Mouse (Mus musculus): Measurements from ENCODE around the gene Itk.

GRCm38 (mm10) chr11:46362061-46363022 is 27.0 kb downstream of the Itk start:
- no peak for TF ChIP-seq CTCF (IDR thresholded peaks at IDR 0.05; ENCODE audit: control insufficient read depth, insufficient read depth, insufficient replicate concordance, low read depth, low read length)
- no peak for TF ChIP-seq POLR2A (IDR thresholded peaks at IDR 0.05; ENCODE audit: control insufficient read depth, low read depth, low read length)

Data from testis, adult 2 months (tissue).